Mouse (Mus musculus) left cerebral cortex, adult 8-10 months (tissue): ENCODE data around the gene Tbc1d30. TPM values are rescaled to one million over a fixed set of nuclear protein-coding genes. Genes with fewer than 3 reads are reported as not detected.
"Not testable (repeated sequence)": the region's sequence is repeated elsewhere in the genome, so short reads cannot be mapped to it uniquely, and the experiment has no call there.

Experiments used
- DNase-seq, 2 experiments: peaks; one replicate each; pipeline ENCODE4 v3.0.0; 2022; ENCODE audit warnings: low spot score in 2 of 2
- total RNA-seq, 4 experiments: library from RNA; stranded (reverse); gene quantifications; 2 replicates each; pipeline ENCODE4 v1.2.4; 2022

The Tbc1d30 gene
- total RNA-seq, 4 experiments from 2014 or later, result 80.6 to 89.9 (median 82.3) TPM

DNA sequence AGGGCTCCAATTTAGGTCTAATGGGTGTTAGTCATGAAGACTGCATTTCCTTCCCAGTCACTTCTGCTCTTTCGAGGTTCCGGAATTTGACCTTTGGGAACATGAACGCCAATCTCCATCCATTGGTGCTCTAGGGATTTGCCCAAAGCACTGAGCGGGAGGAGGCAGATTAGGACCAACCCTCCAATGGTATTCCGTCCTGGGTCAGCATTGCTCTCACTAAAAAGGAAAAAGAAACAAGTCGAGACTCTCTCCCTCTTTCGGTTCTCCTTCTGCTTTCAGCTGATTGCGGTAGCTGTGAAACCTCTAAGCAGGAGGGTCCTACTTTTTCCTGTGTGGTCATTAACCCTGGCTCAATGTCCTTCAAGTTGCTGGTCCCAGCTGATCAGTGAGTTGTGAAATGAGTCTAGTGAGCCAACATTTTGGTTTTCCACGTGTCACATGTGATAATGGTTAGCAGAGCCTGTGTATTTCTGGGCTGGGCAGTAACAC lies 14.7 kb upstream of the Tbc1d30 start:
- no peak for DNase-seq

DNA sequence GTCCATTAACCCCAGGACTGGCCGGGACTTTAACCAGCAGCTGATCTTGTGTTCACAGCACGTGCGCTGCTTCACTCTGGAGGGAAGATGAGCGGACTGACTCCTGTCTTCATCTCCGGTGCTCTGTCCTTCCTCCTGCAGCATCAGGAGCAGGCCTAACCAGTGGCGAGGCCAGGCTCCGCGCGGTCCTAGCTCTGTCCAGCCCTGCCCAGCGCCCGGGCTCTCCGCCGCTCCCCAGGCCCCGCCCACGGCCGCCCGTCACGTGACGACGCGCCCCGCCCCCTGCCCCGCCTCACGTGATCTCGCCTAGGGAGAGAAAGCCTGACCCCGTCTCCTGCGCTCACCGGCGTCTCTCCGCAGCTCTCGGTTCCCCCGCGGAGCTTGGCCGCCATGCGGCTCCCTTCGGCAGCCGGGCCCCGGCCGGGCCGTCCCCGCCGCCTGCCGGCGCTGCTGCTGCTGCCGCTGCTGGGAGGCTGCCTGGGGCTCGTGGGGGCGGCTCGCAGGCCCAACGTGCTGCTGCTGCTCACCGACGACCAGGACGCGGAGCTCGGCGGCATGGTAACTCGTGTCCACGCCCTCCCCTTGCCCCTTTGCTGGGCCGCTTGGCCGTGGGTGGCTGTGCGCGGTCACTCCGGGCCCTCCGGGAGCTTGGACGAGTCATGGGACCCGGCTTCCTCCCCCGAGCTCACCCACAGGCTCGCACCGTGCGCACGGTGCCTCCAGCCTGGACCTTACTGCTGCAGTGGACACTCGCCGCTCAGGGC lies 13.9 kb upstream of the Tbc1d30 start, which contains the start of gene Gns:
Gene Gns, plus strand, starts transcription at position 290 of the 764 bp plus-strand sequence.
- peak; percentile 60 to 69 for DNase-seq

DNA sequence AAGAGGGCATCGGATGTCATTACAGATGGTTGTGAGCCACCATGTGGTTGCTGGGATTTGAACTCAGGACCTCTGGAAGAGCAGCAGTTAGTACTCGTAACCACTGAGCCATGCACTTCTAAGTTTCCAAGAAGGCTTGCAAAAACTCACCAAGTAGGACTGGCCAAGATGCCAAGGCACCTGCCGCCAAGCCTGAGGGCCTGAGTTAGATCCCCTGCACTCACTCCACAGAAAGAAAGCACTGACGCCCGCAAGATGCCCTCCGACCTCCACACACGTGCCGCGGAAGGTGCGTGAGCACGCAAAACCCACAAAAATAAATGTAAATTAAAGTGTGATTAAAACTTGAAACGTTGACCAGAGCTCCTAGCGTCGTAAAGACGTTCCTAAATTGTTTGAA lies 13.2 kb upstream of the Tbc1d30 start:
- DNase-seq, result no peak

GRCm38 (mm10) chr10:121363201-121363600 lies 12.1 kb upstream of the Tbc1d30 start:
- no peak for DNase-seq

GRCm38 (mm10) chr10:121360358-121360757 lies 9.3 kb upstream of the Tbc1d30 start:
- no peak for DNase-seq

DNA sequence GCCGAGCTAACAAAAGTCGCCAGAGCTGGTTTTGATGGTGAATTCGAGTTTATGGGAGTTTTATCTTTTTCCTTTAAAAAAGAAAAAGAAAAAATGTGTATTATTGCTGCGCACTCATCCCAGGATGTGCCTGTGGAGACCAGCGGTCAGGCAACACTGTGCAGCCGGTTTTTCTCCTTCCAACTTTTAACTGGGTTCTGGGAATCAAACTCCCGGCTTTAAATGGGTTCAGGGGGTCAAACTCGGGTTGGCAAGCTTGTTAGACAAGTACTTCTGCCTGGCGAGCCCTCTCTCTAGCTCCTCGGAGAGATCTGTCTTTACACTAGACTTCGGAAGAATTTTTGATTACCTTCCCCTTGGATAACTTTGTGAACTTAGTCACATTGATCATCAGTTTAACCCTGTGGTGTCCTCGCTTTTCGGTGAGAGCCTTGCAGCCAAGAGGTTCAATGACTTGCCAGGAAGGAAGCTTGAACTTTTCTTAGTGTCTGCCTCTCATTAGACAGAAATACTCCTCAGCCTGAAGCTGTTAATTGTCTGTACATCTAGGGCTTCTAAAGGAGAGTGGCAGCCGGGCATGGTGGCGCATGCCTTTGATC lies 713 bp upstream of the Tbc1d30 start:
- no peak for DNase-seq

DNA sequence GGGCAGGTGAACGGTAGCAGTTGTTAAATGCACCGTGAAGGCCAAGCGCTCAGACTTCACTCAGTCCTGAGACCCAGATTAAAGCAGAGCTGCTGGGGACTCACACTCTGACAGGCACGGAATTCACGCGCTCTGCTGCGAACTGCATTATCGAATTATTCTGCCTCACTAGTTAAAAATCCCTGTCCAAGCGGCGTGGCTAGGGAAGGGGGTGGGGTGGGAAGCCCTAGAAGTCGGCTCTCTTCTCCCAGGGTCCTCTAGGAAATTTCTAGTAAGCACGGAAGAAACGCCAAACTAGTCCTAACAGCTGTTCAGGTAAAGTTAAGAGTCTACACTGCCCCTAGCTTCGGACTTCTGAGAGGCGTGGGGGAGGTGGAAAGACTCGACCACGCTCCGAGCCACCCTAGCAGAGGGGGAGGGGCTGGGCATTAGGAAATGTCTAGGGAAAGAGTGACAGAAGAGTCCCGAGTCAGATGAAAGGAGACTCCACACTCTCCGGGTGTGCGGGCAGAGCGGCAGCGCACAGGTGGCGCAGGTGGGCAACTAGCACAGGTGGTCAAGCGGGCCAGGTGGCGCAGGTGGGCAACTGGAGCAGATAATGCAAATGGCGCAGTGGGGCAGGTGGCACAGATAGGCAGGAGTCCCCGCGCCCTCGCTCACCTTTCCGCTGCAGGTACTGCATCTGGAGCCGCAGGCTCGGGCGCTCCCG lies 567 bp downstream of the Tbc1d30 start:
- no peak for DNase-seq

GRCm38 (mm10) chr10:121349244-121349643 lies 1.8 kb downstream of the Tbc1d30 start:
- DNase-seq, result no peak

DNA sequence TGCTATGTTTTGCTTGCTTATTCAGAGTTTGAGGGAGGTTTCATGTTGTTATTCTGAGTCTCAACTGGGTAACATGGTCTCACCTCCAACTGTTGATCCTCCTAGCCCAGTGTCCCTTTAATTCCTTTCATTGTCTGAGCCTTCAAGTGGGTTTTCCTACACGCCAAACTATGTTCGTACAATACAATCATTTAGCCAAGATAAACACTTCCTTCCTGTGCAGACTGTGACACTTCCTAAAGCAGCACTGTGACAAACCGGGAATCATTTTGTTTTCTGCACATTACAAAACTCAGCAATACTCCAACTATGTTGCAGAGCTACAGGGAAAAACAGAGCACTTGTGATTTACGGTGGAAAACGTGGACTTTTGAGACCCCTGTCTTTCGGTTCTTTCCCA lies 7.2 kb downstream of the Tbc1d30 start:
- DNase-seq, result no peak

GRCm38 (mm10) chr10:121342260-121342659 lies 8.8 kb downstream of the Tbc1d30 start:
- no peak for DNase-seq

DNA sequence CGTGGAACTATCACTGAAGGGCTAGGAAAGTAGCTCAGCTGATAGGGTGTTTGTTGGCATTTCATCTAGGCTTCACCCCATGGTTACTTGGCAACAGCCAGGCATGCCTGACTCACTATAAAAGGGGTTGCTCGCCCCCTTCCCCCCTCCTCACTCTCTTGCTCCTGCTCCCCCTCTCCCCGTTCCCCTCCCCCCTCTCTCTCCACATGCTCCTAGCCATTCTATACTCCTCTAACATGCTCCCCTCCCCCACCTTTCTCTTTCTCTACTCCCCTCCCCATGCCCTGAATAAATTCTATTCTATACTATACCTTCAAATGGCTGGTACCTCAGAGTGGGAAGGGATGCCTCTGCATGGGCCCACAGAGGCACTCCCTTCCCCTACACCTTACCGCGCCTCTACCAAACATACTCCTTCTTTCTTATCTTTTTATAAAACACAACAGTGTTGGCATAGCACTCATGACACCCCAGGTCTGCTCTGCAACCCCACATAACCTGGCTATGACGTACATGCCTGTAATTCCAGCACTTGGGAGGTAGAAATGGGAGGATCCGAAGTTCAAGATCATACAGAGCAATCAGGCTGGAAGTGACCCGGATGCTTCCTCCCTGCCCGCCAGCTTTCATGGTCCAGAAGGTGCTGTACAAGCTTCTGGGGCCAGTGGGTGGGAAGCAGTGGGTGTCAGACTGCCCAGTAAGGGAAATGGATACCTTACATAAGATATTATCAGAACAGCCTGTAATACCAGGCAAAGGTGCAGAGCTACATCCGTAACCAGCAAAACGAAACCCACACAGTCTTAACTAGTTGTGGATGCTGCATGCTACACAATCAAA lies 10.1 kb downstream of the Tbc1d30 start:
- no peak for DNase-seq

DNA sequence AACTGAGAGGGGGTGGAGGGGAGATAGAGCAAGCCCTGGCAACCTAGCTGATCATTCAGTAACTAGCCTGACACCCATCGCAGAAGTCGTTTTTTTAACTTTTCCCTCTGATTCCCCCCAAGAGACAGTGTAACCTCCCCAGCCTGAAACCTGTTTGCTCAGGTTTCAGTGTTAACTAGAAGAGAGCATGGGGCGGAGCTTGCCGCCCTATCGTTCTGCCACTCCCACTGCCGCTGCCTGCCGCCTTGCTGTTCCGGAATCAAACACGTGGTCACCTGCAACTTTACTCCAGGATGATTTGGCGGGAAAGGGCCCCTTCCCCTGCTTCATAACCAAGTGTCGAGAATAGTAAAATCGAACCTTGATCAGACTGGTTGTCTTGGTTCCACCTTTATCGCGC lies 14.5 kb downstream of the Tbc1d30 start:
- not testable (repeated sequence) for DNase-seq

GRCm38 (mm10) chr10:121334576-121334975 lies 16.5 kb downstream of the Tbc1d30 start:
- peak in 1 of 2 experiments; percentile 34 for DNase-seq

GRCm38 (mm10) chr10:121330940-121331339 lies 20.1 kb downstream of the Tbc1d30 start:
- DNase-seq, result peak in 1 of 2 experiments; percentile 73

DNA sequence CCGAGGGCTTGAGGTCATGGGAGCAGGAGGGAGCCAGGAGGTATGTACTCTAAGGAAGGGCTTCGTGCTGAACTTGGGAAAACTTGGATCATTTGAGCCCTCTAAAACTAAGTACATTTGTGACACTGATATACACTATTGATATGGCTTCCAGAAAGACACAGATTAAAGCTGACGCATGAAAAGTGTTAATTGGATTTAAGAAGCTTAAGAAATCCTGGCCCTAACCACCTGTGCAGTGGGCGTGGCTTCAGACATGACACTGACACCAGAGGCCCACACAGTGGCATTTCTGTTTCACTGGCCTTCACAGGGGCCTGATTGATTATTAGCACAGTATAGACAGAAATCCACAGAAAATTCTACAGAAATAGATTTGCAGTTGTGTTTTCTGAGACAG lies 21.5 kb downstream of the Tbc1d30 start:
- no peak for DNase-seq

GRCm38 (mm10) chr10:121326167-121326566 lies 24.9 kb downstream of the Tbc1d30 start:
- DNase-seq, result no peak

DNA sequence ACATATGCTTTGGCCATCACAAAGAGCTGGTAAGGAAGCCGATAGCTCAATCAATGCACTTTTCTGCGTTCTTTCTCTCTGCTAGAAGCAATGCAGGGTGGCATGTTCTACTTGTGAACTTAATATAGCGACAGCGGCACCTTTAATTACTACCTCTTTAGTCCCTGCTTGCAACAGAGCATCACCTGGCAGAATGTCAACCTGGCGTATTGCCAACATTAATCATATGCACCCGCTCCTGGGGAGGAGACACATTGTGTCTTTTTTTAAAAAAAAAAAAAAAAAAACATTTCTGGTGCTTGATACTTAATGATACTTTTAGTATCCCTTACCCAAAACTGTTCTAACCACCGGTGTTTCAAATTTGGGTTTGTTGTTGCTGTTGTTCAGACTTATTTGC lies 27.6 kb downstream of the Tbc1d30 start:
- DNase-seq, result no peak

DNA sequence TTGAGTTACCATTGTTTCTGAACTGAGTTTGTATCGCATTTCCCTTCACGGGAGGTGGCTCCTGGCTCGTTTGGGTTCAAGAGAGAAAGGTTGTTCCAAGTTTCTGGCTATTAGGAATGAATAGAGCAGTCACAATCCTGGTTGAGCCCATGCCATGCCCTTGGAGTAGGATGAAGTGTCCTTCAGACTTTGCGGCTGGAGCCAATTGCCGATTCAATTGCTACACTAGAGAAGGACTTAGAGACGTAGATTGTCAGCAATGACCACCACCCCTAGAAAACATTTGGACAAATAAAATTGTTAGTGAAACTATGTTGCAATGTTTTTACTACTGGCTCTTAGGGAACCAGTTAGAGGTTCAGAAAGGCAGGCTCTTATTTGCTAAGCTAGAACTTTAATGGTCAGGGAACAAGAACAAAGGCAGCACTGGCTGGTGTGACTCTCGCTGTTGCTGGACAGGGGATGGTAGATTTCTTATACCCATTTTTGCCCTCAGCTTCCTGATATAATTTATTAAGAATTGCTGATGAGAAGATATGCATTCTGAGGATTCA lies 32.6 kb downstream of the Tbc1d30 start:
- no peak for DNase-seq

DNA sequence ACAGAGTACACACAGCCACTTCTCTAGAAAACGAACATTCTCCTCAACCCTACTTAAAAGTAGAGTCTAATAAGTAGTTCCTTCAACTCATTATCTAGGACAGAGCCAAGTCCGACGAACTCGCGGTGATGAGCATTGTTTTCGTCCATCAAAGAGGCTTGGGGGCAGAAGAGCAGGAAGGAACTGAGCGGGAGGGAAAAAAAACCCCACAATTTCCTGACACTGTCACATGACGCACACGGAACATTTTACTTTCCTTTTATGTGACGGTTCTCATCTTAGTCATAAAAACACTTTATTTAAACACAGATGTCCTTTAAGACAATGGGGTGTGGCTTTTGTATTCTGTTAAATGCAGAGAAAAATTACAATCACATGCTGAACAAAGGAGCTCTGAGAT lies 34.7 kb downstream of the Tbc1d30 start:
- DNase-seq, result no peak

DNA sequence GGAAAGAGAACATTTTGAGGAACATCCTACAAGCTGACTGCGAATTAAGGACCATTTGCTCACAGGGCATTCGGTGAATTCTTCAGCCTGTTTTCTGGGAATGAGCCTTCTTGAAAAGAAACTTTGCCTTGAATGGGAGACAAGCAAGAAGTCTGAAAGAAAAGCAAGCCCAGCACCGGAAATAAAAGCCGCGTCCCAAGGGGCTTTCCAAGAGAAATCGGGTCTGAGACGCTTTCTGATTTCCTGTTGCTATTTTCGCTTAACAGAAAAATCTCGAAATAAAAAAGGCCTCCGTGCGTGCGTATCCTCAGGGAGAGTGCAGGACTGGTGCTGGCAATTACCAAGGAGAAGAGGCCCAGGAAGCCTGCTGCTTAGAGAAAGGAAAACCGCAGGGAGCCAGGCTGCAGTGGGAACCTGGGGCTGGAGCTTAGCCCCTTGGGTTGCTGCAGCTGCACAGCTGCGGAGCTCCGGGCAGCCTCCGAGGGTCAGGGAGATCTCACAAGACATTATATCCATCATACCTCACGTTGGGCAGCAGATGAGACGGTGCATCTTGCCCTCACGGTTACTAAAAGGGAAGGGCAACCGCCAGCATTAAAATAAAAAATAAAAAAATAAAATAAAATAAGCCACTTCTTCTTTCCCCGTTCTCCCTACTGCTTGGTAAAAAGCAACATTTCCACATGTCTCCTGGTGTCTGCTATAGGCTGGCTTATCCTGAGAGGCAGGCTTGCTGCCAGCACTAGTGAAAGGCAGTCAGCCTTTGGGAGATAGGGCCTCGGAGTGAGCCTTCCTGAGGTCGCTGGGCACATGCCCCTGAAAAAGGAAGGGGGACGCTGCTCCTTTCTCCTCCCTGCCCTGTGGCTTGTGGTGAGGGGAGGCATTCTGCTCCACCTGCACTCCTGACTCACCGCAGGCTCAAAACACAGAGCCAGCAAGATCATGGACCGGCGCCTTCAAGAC lies 35.5 kb downstream of the Tbc1d30 start:
- DNase-seq, result no peak
